Mouse (Mus musculus): ENCODE measurements at regions not wholly inside any gene's neighbourhood (a gene's known extent, or its start where the extent isn't known, plus 50 kb on each side); places are given as distances from the start of the nearest gene placed in this dataset.

- DNase-seq (ENCODE audit: low spot score in 2 of 2), result peak; percentile 25 to 47
Observed at GRCm38 (mm10) chr8:23504704-23505103, 1093.5 kb downstream of the Mrps31 start.

DNA sequence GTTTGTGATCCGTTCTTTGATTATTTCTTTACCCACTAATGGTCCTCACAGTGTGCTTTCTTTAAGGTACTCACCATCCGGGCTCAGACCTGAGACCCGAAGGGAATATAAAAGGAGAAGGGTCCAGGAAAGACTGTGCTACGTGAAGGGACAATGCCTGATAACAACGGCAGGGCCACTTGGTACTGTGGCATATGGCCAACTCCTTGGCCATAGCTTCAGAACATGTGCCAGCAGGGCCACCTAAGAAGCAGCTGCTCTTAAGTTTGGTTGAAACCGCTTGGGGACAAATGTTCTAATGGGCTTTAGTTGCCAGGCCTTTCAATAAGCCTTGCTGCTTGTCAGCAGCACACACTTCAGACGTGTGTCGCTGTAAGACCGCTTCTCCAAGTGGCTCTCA lies 1094.1 kb downstream of the Mrps31 start:
- DNase-seq (ENCODE audit: low spot score in 2 of 2), result no peak

- no peak for DNase-seq (ENCODE audit: low spot score in 2 of 2)
Observed at GRCm38 (mm10) chr8:23505966-23506365, 1094.8 kb downstream of the Mrps31 start.

DNA sequence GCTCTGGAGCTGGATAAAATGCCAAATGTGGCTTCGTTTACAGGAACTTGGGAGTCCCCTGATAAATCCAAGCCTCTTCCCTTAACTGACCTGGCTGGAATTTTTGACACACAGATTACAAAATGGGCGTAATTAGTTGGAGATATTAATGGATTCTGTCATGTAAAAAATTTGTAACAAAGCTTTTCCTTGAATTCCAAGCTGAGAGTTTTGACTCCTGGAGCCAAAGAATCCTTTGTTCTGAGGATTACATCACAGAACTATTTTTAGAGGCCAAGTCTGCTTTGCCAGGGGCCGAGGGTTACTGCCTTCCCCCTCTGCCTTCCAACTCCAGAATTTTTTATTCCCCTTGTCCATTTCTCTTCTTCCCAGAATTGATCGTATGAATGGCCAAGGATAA lies 1096.5 kb downstream of the Mrps31 start:
- no peak for DNase-seq (ENCODE audit: low spot score in 2 of 2)

DNA sequence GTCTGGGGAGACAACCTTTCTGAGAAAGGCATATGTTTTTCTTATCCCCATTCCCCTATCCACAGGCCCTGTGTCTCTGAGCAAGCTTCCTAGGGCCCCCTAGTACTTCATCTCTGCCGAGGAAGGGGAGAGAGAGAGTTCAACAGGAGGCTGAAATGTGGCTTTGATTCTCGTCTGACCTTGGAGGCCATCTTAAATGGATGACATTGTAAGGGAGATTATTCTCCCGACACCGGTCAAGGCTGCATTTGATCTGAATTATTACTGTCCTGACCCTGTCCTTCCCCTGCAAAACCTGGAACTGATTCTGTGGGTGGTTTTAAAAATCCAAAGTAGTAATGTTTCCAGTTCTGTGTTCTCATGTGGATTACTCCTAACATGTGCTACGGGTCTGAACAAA lies 1098.9 kb downstream of the Mrps31 start:
- DNase-seq (ENCODE audit: low spot score in 2 of 2), result no peak

DNA sequence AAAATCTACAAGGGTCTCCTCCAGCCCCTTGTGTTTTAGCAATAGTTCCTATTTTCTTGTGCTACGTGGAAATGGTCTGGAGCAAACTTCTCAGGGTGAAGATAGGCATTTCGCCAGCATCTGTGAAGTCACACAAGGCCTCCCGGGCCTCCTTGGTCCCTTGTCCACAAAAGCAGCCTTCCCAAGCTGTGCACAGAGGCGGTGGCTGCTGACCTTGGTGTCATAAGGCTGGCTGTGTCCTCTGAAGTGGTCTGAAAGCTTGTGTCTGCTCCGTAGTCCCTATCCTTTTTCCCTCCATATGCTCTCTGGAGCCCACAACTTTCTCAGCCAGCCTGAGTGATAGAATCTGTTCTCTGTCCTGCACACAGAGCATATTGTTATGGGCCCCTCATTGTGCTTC lies 1099.4 kb downstream of the Mrps31 start:
- no peak for DNase-seq (ENCODE audit: low spot score in 2 of 2)

GRCm38 (mm10) chr8:23511264-23511663 lies 1100.1 kb downstream of the Mrps31 start:
- no peak for DNase-seq (ENCODE audit: low spot score in 2 of 2)

- DNase-seq (ENCODE audit: low spot score in 2 of 2), result no peak
Observed at GRCm38 (mm10) chr8:23511792-23512191, 1100.6 kb downstream of the Mrps31 start.

DNA sequence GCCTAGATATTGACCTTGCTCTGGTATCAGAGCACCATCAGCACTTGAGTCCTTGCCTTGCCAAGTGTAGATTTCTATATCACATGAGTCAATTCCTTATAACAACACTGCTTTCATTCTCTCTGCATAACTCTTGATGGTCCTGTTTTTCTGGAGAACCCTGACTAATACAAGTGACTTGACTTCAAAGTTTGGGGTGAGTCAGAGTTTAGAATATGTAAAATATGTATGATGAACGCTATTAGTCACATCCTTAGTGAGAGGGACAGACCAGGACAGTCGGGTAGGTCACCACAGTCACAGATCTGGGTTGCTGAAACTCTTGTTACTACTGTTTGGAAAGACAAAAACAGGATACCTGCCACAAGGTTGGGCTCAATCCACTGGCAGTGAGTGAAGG lies 1105.3 kb downstream of the Mrps31 start:
- no peak for DNase-seq (ENCODE audit: low spot score in 2 of 2)

DNA sequence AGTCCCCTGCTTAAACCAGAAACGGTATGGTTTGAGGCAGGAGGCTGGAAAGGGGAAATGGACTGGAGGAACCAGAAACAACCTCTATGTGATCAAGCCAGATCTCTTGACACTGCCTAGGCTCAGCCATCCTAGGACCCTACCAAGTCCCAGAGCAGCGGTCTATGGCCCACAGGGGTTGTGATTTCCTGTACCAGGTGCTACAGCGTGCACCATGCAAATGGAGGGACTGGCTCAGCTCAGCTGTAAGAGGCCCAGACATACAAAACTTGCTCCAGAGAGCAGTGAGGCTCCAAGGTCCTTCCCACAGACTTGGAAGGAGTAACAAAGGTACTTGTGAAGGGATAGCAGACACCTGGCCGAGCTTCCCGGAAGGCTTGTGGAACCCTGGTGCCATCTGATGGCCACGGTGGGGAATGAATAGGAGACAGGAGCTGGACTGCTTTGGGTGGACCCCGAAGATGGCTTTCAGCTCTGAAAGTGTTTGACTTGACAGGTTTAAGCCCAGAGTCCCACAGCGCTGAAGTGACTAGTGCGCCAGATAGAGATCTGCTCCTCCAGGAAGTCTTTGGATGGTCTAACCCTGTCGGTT lies 1120.5 kb downstream of the Mrps31 start:
- DNase-seq (ENCODE audit: low spot score in 2 of 2), result peak; percentile 29 to 32

GRCm38 (mm10) chr8:23537681-23538359 lies 1126.7 kb downstream of the Mrps31 start:
- no peak for DNase-seq (ENCODE audit: low spot score in 2 of 2)

- no peak for DNase-seq (ENCODE audit: low spot score in 2 of 2)
Observed at GRCm38 (mm10) chr8:23553565-23554473, 1142.7 kb downstream of the Mrps31 start.

GRCm38 (mm10) chr8:23560836-23561235 lies 1149.7 kb downstream of the Mrps31 start:
- DNase-seq (ENCODE audit: low spot score in 2 of 2), result no peak

DNA sequence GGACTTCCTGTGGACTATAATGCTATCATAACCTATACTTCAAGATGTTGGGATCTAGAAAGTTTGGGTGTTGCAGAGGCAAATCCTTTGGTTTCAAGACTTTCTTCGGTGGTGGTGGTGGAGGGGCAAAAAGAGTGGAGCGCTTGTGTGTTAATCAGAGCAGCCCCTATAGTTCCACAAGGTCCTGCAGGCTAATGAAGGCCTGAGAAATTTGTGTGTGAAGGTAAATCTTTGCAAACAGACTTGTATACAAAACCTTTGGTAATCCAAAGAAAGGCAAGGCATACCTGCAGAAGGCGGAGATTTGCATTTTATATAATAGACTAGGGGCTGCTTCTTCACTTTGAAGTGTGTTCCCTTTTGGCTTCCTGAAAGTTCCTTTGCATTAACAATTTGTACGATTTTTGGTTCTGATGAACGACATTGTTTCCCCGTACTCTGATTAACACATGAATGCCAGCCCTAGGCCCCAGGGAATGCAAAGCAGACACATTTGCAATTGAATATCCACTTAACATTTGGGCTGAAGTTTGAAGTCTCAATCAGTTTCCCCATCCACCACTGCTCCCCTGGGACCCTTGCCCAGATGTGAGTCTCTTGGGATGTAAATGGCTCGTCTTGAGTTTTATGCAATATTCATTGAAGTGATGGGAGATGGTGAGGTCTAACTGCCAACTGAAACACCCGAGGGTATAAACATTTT lies 1150.7 kb downstream of the Mrps31 start:
- DNase-seq (ENCODE audit: low spot score in 2 of 2), result no peak

- no peak for DNase-seq (ENCODE audit: low spot score in 2 of 2)
Observed at GRCm38 (mm10) chr8:23562504-23562903, 1151.3 kb downstream of the Mrps31 start.

DNA sequence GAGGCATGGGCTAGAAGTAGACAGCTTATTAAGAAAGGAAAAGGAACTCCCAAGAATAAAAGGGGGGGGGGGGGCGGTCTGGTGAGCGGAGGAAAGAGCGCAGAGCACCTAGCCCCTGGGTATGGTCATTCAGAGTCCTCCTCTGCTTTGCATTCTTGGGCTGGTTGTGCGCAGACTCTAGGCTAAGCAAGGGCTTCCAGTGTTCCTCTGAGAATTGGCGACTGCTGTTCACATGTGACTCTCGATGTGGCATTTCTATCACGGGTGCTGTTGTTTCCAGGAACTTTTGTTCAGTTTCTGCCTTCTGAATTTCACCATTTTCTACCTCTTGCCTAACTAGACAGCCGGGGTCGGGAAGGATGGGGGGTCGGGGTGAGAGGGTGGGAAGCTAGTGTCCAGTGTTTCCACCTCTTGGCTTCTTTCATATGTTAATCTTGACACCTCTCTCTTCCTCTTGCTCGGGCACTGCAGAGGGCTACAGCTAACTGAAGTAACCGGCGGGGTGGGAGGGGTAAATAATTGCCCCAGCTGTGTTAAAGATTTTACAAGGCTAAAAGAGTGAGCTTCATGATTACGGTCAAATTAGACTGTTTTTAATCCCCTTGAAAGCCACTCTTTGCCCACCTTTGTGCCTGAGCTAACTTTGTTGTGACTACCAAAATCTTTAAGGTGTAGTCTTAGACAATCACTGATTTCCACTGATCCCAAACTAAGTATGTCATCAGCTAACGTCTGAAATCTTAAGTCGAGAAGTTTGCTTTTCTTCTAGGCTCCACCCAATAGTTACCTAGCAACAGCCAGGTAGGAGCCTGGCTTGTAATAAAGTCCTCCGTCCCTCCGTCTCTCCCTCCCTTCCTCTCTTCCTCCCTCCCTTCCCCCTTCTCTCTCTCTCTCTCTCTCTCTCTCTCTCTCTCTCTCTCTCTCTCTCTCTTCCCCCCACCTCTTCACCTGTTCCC lies 1152.2 kb downstream of the Mrps31 start:
- DNase-seq (ENCODE audit: low spot score in 2 of 2), result no peak

DNA sequence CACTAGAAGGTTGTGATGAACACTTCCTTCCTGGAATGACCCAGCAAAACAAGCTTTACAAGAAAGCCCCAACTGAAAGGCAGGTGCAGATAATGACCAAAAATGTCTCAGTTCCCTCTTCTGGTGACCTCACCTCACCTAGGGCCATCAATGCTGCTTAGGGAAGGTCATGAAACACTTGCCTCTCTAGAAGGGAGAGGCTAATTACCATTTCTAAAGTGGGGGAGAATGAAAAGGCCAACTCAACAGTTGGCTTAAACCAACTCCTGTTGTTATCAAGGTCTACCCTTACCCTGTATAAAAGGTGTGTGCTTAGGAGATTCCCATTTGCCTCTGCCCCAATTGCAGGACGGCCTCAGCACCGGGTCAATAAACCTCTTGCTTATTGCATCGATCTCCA lies 1156.7 kb downstream of the Mrps31 start:
- DNase-seq (ENCODE audit: low spot score in 2 of 2), result no peak

- no peak for DNase-seq (ENCODE audit: low spot score in 2 of 2)
Observed at GRCm38 (mm10) chr8:23571338-23571737, 1154.3 kb downstream of the Adam3 start.

DNA sequence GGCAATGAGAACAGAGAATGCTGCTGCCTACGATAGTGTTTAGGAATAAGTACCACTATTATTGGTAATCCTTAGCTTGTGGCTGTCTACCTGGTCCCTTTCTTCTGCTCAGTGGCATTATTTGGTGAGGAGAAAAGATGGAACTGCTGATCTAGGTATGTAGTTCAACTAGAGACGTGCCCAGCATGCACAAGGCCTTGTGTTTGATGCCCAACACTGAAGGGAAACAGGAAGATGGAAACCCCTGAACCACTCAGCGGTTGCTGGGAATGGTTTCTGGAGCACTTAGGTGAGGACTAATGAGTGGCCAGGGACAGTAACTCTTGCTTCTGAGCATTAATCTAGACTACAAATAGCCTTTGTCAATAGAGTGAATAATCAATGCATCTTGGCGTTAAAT lies 1145.5 kb downstream of the Adam3 start:
- DNase-seq (ENCODE audit: low spot score in 2 of 2), result no peak

DNA sequence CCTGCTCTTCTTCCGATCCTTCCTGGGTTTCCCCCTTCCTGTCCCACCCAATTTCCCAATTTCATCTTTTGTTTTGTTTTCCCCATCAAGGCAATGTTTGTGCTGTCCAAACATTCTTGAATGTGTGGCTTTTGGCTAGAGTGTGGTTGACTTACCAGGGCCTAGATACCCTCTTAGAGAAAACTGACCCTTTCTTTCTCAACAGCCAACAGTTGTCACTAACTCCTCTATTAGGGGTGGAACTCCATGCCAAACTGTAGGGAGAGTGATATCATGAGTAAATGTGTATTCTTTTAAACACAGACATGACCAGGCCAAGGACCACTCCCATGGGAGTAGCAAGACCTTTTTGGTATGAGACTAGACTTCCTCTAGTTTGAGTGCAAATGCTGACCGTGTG lies 1145.0 kb downstream of the Adam3 start:
- no peak for DNase-seq (ENCODE audit: low spot score in 2 of 2)

Data from frontal cortex, postnatal 25 days (tissue).